Mouse (Mus musculus) cerebral cortex, adult 2 months (tissue): Measurements from ENCODE around the gene Uvssa.

ENCODE experiments used
- WGBS: fragments of 180-500 bp; shearing (Covaris S2); methylation state at CpG from one replicate; pipeline ENCODE4 v1.1.7; 2018; 5-methylcytosine and 5-hydroxymethylcytosine counted together

Uvssa gene

DNA sequence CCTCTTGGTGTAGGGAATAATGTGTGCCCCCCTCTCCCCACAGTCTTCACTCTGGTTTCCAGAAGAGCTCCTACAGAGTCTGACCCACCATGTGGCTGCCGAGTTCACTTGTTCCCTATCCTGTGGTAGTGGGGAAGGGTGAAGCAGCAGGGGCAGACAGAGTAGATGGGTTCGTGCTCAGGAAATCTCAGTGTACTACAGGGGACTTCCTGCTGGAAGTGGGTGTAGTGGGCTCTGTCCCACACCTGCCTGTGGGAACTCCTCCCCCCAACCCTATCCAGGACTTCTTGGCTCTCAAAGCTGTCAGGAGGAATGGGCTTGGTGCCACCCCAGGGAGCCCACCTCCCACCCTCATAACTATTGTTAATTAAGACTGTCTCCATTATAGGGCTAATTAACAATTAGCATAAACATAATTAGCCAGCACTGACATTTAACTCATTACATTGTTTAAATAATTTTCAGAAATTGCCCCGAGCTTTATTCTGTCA is 79.8 kb downstream of the Uvssa start:
- WGBS: 65% methylated on average over 3 of the region's 3 CpGs

DNA sequence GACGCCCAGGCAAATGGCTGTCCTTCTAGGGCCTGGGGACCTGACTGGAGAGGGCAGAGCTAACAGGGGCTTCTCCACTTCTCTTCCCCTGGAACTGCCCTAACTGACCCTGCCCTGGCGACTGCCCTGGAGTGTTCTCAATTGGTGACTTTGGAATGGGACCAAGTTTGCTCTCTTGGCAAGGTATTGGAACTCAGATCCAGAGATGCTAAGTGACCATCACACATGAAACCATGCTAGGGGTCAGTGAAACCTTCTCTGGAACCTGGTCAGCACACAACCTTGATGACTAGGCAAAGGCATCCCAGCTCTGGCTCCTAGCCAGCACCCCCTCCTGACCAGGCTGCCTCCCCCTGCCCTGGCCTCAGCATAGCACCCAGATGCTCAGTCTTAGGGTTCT is 80.8 kb downstream of the Uvssa start:
- WGBS: 74% methylated on average over 2 of the region's 2 CpGs

DNA sequence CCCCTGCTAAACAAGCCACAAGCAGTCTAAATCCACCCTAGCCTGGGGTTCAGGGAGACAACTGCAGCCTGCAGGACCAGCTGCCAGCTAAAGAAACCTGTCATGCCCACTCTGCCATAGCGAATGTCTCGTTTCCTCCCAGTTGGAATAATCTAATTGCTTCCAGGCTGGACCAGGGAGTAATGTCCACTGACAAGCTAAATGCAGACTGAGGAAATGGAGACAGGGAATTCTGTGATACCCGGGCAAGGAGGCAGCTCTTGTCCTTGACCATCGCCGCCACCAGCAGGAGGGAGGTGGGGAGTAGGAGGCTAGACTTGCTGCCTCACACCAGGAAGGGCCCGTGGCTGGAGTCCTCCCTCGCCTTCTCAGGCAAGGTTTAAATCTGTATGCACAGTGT is 86.0 kb downstream of the Uvssa start:
- WGBS: 70% methylated on average over 7 of the region's 7 CpGs

DNA sequence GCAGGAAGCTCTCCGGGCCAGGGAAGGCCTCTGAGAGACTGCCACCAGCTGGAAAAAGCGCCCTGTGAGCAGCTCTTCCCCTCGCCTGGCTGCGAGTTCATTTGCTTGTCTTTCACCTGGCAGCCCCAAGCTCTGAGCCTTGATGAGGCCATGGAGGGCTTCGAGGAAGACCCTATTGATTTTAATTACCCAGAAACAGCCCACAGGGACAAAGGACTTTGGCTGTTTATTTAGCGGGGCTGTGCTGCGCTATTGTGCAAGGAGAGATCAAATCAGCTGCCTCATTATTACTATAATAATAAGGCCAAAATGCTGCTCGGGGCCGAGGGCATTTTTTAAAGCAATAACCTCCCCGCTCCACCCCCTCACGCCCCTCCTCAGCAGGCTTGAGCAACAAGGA is 87.1 kb downstream of the Uvssa start:
- 58% methylated on average over 11 of the region's 11 CpGs for WGBS
